Mouse (Mus musculus): ENCODE measurements around the gene Igf1r. TPM values are rescaled to one million over a fixed set of nuclear protein-coding genes. Genes with fewer than 3 reads are reported as not detected.

The Igf1r gene
- total RNA-seq, 2 experiments from 2014 or later: 17.9 to 21.3 TPM

- intact Hi-C loops (cut with DNase I): loop anchor here (5.0 to 10.0 kb wide), 5 partner anchors 113 to 400 kb away; no protein-coding TSS in a partner anchor
- DNase-seq: no peak
Measured at GRCm38 (mm10) chr7:67954591-67955185, 2.1 kb downstream of the Igf1r start.

GRCm38 (mm10) chr7:67955276-67955675 lies 2.6 kb downstream of the Igf1r start:
- no peak for DNase-seq
- intact Hi-C loops (cut with DNase I): loop anchor here (10.0 kb wide), 2 partner anchors 280 to 400 kb away; no protein-coding TSS in a partner anchor

- no peak for DNase-seq
- intact Hi-C loops (cut with DNase I): loop anchor here (10.0 kb wide), 2 partner anchors 283 to 397 kb away; no protein-coding TSS in a partner anchor
Measured at GRCm38 (mm10) chr7:67957376-67957775, 4.7 kb downstream of the Igf1r start.

GRCm38 (mm10) chr7:67958045-67958444 lies 5.4 kb downstream of the Igf1r start:
- intact Hi-C loops (cut with DNase I): loop anchor here (10.0 kb wide), 2 partner anchors 283 to 397 kb away; no protein-coding TSS in a partner anchor
- peak in 1 of 2 experiments; percentile 24 for DNase-seq

- intact Hi-C loops (cut with DNase I): no loop called here
- DNase-seq: no peak
Measured at GRCm38 (mm10) chr7:67960701-67961100, 8.1 kb downstream of the Igf1r start.

GRCm38 (mm10) chr7:67961567-67962267 lies 9.1 kb downstream of the Igf1r start:
- peak; percentile 86 to 91 for DNase-seq
- intact Hi-C loops (cut with DNase I): loop anchor here (1.0 kb wide), 1 partner anchor 158 kb away; no protein-coding TSS in a partner anchor

GRCm38 (mm10) chr7:67963691-67964090 lies 11.1 kb downstream of the Igf1r start:
- no peak for DNase-seq
- intact Hi-C loops (cut with DNase I): no loop called here

GRCm38 (mm10) chr7:67968394-67968793 lies 15.8 kb downstream of the Igf1r start:
- intact Hi-C loops (cut with DNase I): no loop called here
- no peak for DNase-seq

- no peak for DNase-seq
- intact Hi-C loops (cut with DNase I): no loop called here
Measured at GRCm38 (mm10) chr7:67969076-67969475, 16.4 kb downstream of the Igf1r start.

- intact Hi-C loops (cut with DNase I): no loop called here
- peak in 1 of 2 experiments; percentile 37 for DNase-seq
Measured at GRCm38 (mm10) chr7:67973180-67974014, 20.8 kb downstream of the Igf1r start.

- intact Hi-C loops (cut with DNase I): no loop called here
- no peak for DNase-seq
Measured at GRCm38 (mm10) chr7:67981956-67982355, 29.3 kb downstream of the Igf1r start.

GRCm38 (mm10) chr7:67982809-67983208 lies 30.2 kb downstream of the Igf1r start:
- intact Hi-C loops (cut with DNase I): no loop called here
- no peak for DNase-seq

- intact Hi-C loops (cut with DNase I): no loop called here
- no peak for DNase-seq
Measured at GRCm38 (mm10) chr7:67983451-67983850, 30.8 kb downstream of the Igf1r start.

GRCm38 (mm10) chr7:67985003-67985416 lies 32.4 kb downstream of the Igf1r start:
- intact Hi-C loops (cut with DNase I): no loop called here
- no peak for DNase-seq

- DNase-seq: no peak
- intact Hi-C loops (cut with DNase I): no loop called here
Measured at GRCm38 (mm10) chr7:67985511-67985910, 32.9 kb downstream of the Igf1r start.

- intact Hi-C loops (cut with DNase I): no loop called here
- DNase-seq: no peak
Measured at GRCm38 (mm10) chr7:67986277-67986676, 33.6 kb downstream of the Igf1r start.

- intact Hi-C loops (cut with DNase I): no loop called here
- no peak for DNase-seq
Measured at GRCm38 (mm10) chr7:67986816-67987215, 34.2 kb downstream of the Igf1r start.

- no peak for DNase-seq
- intact Hi-C loops (cut with DNase I): no loop called here
Measured at GRCm38 (mm10) chr7:67989376-67989775, 36.7 kb downstream of the Igf1r start.

GRCm38 (mm10) chr7:67993614-67994013 lies 41.0 kb downstream of the Igf1r start:
- DNase-seq: no peak
- intact Hi-C loops (cut with DNase I): no loop called here

- intact Hi-C loops (cut with DNase I): no loop called here
- no peak for DNase-seq
Measured at GRCm38 (mm10) chr7:67994346-67994858, 41.8 kb downstream of the Igf1r start.

GRCm38 (mm10) chr7:67995276-67995675 lies 42.6 kb downstream of the Igf1r start:
- DNase-seq: no peak
- intact Hi-C loops (cut with DNase I): no loop called here
